Mouse (Mus musculus) G1E (cell line): Measurements from ENCODE around the gene Celf2. TPM values are rescaled to one million over a fixed set of nuclear protein-coding genes. Genes with fewer than 3 reads are reported as not detected.
"Not testable (repeated sequence)": the region's sequence is repeated elsewhere in the genome, so short reads cannot be mapped to it uniquely, and the experiment has no call there.

ENCODE experiments used
- ATAC-seq: 2 replicates; pipeline ENCODE4 v1.8.0; 2016; ENCODE audit warnings: mild to moderate bottlenecking; ENCODE audit not compliant: insufficient number of reproducible peaks, poor library complexity, low FRiP score, severe bottlenecking; ENCODE audit errors: extremely low read depth
- DNase-seq: peaks from one replicate; pipeline ENCODE4 v3.0.0; 2012; ENCODE audit warnings: low spot score
- H3K27me3 ChIP-seq: 2 replicates; pipeline ENCODE4 v1.6.1; 2012; ENCODE audit warnings: mild to moderate bottlenecking, low read length, inconsistent platforms; ENCODE audit not compliant: insufficient read depth
- H3K36me3 ChIP-seq: replicated peaks from 2 replicates; pipeline ENCODE3; 2012; ENCODE audit warnings: mild to moderate bottlenecking, inconsistent platforms
- H3K4me1 ChIP-seq: 2 replicates; pipeline ENCODE4 v1.6.1; 2012; ENCODE audit warnings: low read depth, low read length, inconsistent platforms, mixed read lengths; ENCODE audit not compliant: insufficient read depth
- H3K4me3 ChIP-seq: 2 replicates; pipeline ENCODE4 v1.5.1; 2012; ENCODE audit warnings: low read depth, mild to moderate bottlenecking, inconsistent platforms, low read length, moderate library complexity, mixed read lengths
- H3K9me3 ChIP-seq: replicated peaks from 2 replicates; pipeline ENCODE4 v1.6.1; 2012; ENCODE audit warnings: inconsistent platforms
- CTCF ChIP-seq: IDR thresholded peaks from 2 replicates; pipeline ENCODE4 v1.5.1; 2012; ENCODE audit warnings: low read depth, low read length, inconsistent platforms, mixed read lengths
- GATA1 ChIP-seq: IDR thresholded peaks from 2 replicates; pipeline ENCODE4 v1.6.1; 2012; ENCODE audit warnings: borderline replicate concordance, low read length, inconsistent platforms, mixed read lengths
- GATA2 ChIP-seq: IDR thresholded peaks from 2 replicates; pipeline ENCODE4 v1.6.1; 2012; ENCODE audit warnings: low read depth, low read length, inconsistent platforms, borderline replicate concordance
- POLR2AphosphoS5 ChIP-seq: IDR thresholded peaks from 2 replicates; pipeline ENCODE4 v1.6.1; 2012; ENCODE audit warnings: low read depth, low read length, inconsistent platforms; ENCODE audit not compliant: insufficient replicate concordance
- TAL1 ChIP-seq: conservative IDR thresholded peaks from 2 replicates; pipeline ENCODE4 v1.6.1; 2012; ENCODE audit warnings: low read depth, low read length, inconsistent platforms, mixed read lengths
- polyA plus RNA-seq: library from polyadenylated mRNA; stranded (reverse); fragments of >175 nt; gene quantifications from 2 replicates; pipeline ENCODE4 v1.2.3, GENCODE M21; 2012
- total RNA-seq, 2 experiments: library from RNA; stranded (forward) in 1 of 2; stranded (reverse) in 1 of 2; fragments of 200-1000 nt in 1 of 2; fragments of >200 nt in 1 of 2; fragmentation: Nextera tagmentation in 1 of 2; gene quantifications; 2 replicates each; pipeline ENCODE4 v1.2.3; 2014 to 2017

The Celf2 gene
- total RNA-seq (2014; fragmentation: Nextera tagmentation) = 11.8 and 14.2 TPM in 2 replicates
- 43.1 and 45.1 TPM in 2 replicates for total RNA-seq (2017)
- 0.45 and 0.86 TPM in 2 replicates for polyA plus RNA-seq

DNA sequence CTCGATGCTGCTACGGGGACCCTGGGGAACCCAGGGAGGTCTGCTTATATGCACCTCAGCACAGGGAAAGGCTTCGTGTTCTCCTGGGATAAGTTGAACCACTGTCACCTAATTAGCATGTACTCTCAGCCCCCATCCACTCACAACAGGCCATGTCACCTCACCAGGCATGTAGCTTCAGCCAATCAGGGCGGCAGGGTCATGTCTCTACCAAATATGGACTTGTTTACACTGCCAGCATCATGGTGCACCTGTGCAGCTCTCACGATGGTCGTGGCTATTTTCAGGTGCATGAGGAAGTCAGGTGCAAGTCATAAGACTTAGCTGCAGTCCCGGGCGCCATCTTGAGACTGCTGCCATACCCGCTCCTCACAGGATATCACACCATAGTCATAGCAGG, at the start of gene Celf2:
Celf2 (minus strand) TSS at position 101 of the 400 bp plus-strand sequence.
- not testable (repeated sequence) for DNase-seq, H3K36me3 ChIP-seq, H3K4me1 ChIP-seq, H3K4me3 ChIP-seq, ATAC-seq, H3K27me3 ChIP-seq, H3K9me3 ChIP-seq

DNA sequence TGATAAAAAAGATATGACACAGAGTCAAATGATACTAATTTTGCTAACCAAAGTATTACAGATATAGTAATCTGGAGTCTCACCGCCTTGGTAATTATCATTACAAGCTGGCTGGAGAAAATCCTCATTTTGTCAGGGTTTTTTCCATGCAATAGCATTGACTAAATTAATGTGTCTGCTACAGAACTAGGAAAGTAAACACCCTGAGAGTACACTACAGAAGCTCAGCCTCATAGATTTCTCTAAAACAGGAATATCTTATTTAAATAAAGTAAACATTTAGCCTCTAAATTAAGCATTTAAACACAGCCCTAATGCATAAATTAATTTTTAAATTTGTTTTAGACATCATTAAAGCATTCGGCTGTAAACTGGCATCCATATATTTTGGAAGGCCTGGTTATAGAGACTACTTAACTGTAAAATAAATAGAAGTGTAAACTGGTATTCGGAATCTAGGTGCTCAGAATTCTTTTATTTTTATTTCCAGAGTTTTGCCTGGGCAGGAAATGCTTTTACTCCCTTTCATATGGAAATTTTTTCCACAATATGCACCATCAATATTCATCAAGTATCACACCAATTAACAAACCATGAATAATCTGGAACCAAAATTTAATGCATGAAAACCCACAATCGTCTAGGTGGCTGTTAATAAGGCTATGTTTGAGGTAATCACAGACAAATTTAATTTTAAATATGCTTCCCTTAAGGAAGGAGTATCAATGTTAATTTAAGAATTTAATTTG, 46.0 kb upstream of the Celf2 start:
- no peaks in the 10 kb centered on the region for H3K4me1 ChIP-seq
- TF ChIP-seq TAL1 = no peak
- no peak for TF ChIP-seq POLR2AphosphoS5
- no peak for TF ChIP-seq CTCF
- TF ChIP-seq GATA2 = no peak
- TF ChIP-seq GATA1 = no peak
- H3K9me3 ChIP-seq = no peaks in the 10 kb centered on the region
- H3K4me3 ChIP-seq = no peak overlapping the region
- ATAC-seq = no peak
- no peak for DNase-seq
- no peaks in the 10 kb centered on the region for H3K36me3 ChIP-seq
- H3K27me3 ChIP-seq = no peaks in the 10 kb centered on the region

DNA sequence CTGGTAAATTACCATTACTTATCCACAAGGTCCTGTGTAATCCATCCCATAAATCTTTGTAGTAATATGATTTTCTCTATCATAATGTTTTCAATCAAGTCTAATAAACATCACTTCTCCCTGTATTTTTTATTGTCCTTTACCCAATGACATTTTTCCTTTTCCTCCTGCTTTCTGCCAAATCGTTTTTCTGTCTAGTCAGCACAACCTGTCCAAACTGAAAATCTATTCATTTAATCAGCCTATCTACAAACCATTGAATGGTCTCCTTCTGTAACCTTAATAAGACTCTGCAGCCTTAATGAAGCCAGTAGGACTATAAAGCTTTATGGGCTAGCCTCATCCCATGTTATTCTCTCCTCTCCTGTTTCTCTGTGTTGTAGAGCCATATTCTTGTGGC, 45.2 kb upstream of the Celf2 start:
- H3K36me3 ChIP-seq = no peaks in the 10 kb centered on the region
- no peak for ATAC-seq
- no peaks in the 10 kb centered on the region for H3K4me1 ChIP-seq
- H3K27me3 ChIP-seq = no peaks in the 10 kb centered on the region
- no peak for DNase-seq
- H3K4me3 ChIP-seq = no peak overlapping the region
- TF ChIP-seq CTCF = no peak
- no peak for TF ChIP-seq POLR2AphosphoS5
- TF ChIP-seq TAL1 = no peak
- H3K9me3 ChIP-seq = no peaks in the 10 kb centered on the region

DNA sequence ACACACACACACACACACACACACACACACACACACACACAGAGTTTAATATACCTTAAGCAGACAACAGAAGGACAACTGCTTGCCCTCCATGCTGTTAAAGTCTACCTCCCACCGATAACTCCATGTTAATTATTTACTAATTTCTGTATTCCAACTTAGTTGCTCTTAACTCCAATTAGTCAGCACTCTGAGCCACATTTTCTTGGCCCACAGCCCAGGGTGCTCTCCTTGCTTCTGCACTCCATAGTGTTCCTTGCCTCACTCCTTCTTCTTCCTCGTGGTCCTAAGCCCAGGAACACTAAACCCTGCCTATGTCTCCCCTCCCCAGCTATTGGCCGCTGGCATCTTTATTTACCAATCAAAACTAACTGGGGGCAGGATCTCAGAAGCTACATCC, 43.5 kb upstream of the Celf2 start:
- TF ChIP-seq CTCF = no peak
- TF ChIP-seq GATA2 = no peak
- TF ChIP-seq POLR2AphosphoS5 = no peak
- no peak for TF ChIP-seq TAL1
- no peak for TF ChIP-seq GATA1
- Histone ChIP-seq H3K36me3 (no peaks in the 10 kb centered on the region), H3K9me3 (no peaks in the 10 kb centered on the region), H3K4me1 (no peaks in the 10 kb centered on the region), H3K27me3 (no peaks in the 10 kb centered on the region), H3K4me3 (no peak overlapping the region)
- ATAC-seq (no peak), DNase-seq (no peak)

DNA sequence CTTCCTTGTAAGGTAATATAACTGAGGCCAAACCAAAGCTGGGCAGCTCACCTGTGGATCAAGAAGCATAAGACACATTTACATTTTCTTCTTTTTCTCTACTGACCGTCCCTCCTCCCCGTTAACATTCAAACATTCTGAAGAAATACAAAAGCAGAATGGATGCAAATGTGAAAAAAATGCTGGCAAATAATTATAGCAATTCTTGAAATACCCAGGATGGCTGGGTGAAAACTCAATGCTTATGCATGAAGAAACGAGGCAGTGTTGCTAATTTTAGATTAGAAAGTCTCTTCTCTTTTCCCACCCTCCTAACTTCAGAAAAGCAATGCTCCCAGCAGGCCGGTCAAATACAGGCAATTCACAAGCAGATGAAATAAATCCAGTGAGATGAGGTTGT, 39.5 kb upstream of the Celf2 start:
- Histone ChIP-seq H3K4me3 (no peak overlapping the region), H3K9me3 (no peaks in the 10 kb centered on the region), H3K4me1 (no peaks in the 10 kb centered on the region), H3K36me3 (no peaks in the 10 kb centered on the region), H3K27me3 (no peaks in the 10 kb centered on the region)
- ATAC-seq (no peak), DNase-seq (no peak)
- TF ChIP-seq CTCF = no peak
- no peak for TF ChIP-seq POLR2AphosphoS5
- TF ChIP-seq GATA2 = no peak
- TF ChIP-seq GATA1 = no peak
- no peak for TF ChIP-seq TAL1

DNA sequence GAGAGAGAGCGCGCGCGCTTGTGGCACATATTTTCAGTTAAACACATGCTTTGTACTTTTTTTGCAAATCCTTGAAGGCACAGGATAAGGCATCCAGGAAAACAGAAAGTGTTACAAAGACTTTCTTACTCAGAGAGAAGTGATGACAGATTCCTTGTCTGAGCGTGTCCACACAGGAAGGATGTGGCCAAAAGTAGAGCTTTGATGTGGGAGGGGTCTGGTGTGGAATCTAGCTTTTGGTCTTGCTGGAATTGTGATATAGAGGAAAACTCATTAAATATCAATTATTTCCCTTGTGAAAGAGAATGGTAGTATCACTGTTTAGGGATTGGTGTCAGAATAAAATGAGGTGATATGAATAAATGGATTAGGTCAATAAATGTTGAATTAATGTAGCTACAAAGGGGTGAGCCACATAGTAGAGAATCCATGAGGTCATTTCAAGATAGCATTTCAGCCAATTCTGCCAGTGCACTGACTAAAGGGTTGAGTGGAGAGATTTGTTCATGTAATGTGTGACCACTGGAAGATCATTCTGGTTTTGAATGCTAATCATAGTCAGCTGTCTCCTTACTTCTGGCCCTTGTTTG, 25.3 kb upstream of the Celf2 start:
- Histone ChIP-seq H3K36me3 (no peaks in the 10 kb centered on the region), H3K4me3 (no peak overlapping the region), H3K27me3 (no peaks in the 10 kb centered on the region), H3K4me1 (no peaks in the 10 kb centered on the region), H3K9me3 (no peaks in the 10 kb centered on the region)
- no peak for ATAC-seq
- TF ChIP-seq POLR2AphosphoS5 (no peak), TAL1 (no peak), CTCF (no peak), GATA2 (no peak), GATA1 (no peak)
- no peak for DNase-seq
